Mouse (Mus musculus) MEL (cell line): ENCODE data around the gene Slc1a7. TPM values are rescaled to one million over a fixed set of nuclear protein-coding genes. Genes with fewer than 3 reads are reported as not detected.

Experiments
- DNase-seq: peaks from one replicate; pipeline ENCODE4 v3.0.0; 2011; ENCODE audit warnings: low read depth, low spot score
- H3K27ac ChIP-seq: 2 replicates; pipeline ENCODE4 v1.5.1; 2012; ENCODE audit warnings: low read depth, mild to moderate bottlenecking, control low read depth, low read length, moderate library complexity; ENCODE audit not compliant: control insufficient read depth
- H3K27me3 ChIP-seq, 2 experiments: fragments of 150-350 bp in 1 of 2; sonication (generic) in 1 of 2; 2 replicates each; pipeline ENCODE4 v1.6.1; 2012; ENCODE audit warnings: low read length in 2 of 2, mild to moderate bottlenecking in 2 of 2, improper control_type of control experiment in 1 of 2, moderate library complexity in 1 of 2; ENCODE audit not compliant: insufficient read depth in 2 of 2, control insufficient read depth in 1 of 2
- H3K36me3 ChIP-seq, 2 experiments: 2 replicates each; pipeline ENCODE4 v1.6.1; 2012 to 2014; ENCODE audit warnings: low read length in 2 of 2, improper control_type of control experiment in 1 of 2, inconsistent platforms in 1 of 2, mild to moderate bottlenecking in 1 of 2; ENCODE audit not compliant: insufficient read depth in 2 of 2, control insufficient read depth in 1 of 2
- H3K4me1 ChIP-seq, 2 experiments: fragments of 150-350 bp in 1 of 2; sonication (generic) in 1 of 2; 2 replicates each; pipeline ENCODE4 v1.6.1; 2012; ENCODE audit warnings: low read length in 2 of 2, improper control_type of control experiment in 1 of 2, mild to moderate bottlenecking in 1 of 2; ENCODE audit not compliant: insufficient read depth in 2 of 2, control insufficient read depth in 1 of 2
- H3K4me3 ChIP-seq, 2 experiments: fragments of 150-350 bp in 1 of 2; sonication (generic) in 1 of 2; 2 replicates each; pipeline ENCODE4 v1.5.1; 2012; ENCODE audit warnings: low read depth in 2 of 2, low read length in 2 of 2, mild to moderate bottlenecking in 2 of 2, moderate library complexity in 2 of 2, control low read depth in 1 of 2, improper control_type of control experiment in 1 of 2; ENCODE audit not compliant: control insufficient read depth in 1 of 2, insufficient read depth in 1 of 2
- H3K79me2 ChIP-seq: 2 replicates; pipeline ENCODE4 v1.6.1; 2012; ENCODE audit warnings: mild to moderate bottlenecking, low read length, moderate library complexity; ENCODE audit not compliant: control insufficient read depth, poor library complexity, insufficient read depth
- H3K9ac ChIP-seq: 2 replicates; pipeline ENCODE4 v1.6.1; 2012; ENCODE audit warnings: low read depth, mild to moderate bottlenecking, control low read depth, low read length, moderate library complexity; ENCODE audit not compliant: control insufficient read depth, poor library complexity, severe bottlenecking
- H3K9me3 ChIP-seq: fragments of 150-350 bp; sonication (generic); replicated peaks from 2 replicates; pipeline ENCODE4 v1.6.1; 2012; ENCODE audit warnings: mild to moderate bottlenecking, low read length, improper control_type of control experiment, moderate library complexity; ENCODE audit not compliant: insufficient read depth
- ELF1 ChIP-seq: IDR thresholded peaks from 2 replicates; pipeline ENCODE4 v1.6.1; 2014; ENCODE audit warnings: low read depth, mild to moderate bottlenecking, inconsistent platforms, low read length, improper control_type of control experiment, moderate library complexity
- EP300 ChIP-seq, 2 experiments: IDR thresholded peaks; 2 replicates each; pipeline ENCODE4 v1.6.1; 2011; ENCODE audit warnings: improper control_type of control experiment in 2 of 2, low read length in 2 of 2, low read depth in 1 of 2, mild to moderate bottlenecking in 1 of 2
- ETS1 ChIP-seq: IDR thresholded peaks from 2 replicates; pipeline ENCODE4 v1.6.1; 2012; ENCODE audit warnings: low read depth, mild to moderate bottlenecking, inconsistent platforms, low read length, improper control_type of control experiment, moderate library complexity
- GABPA ChIP-seq: IDR thresholded peaks from 2 replicates; pipeline ENCODE4 v1.6.1; 2012; ENCODE audit warnings: low read depth, mild to moderate bottlenecking, inconsistent platforms, low read length, improper control_type of control experiment, moderate library complexity
- GATA1 ChIP-seq: IDR thresholded peaks from 2 replicates; pipeline ENCODE4 v1.6.1; 2011; ENCODE audit warnings: low read depth, low read length, improper control_type of control experiment
- JUND ChIP-seq: IDR thresholded peaks from 2 replicates; pipeline ENCODE4 v1.6.1; 2011; ENCODE audit warnings: low read depth, mild to moderate bottlenecking, improper control_type of control experiment, low read length
- KAT2A ChIP-seq: conservative IDR thresholded peaks from 2 replicates; pipeline ENCODE4 v1.6.1; 2012; ENCODE audit warnings: low read depth, low read length, improper control_type of control experiment, inconsistent platforms
- MYC ChIP-seq: IDR thresholded peaks from 2 replicates; pipeline ENCODE4 v1.6.1; 2011; ENCODE audit warnings: low read depth, mild to moderate bottlenecking, low read length, improper control_type of control experiment, moderate library complexity
- POLR2AphosphoS5 ChIP-seq: IDR thresholded peaks from 2 replicates; pipeline ENCODE4 v1.6.1; 2012; ENCODE audit warnings: low read depth, borderline replicate concordance, mild to moderate bottlenecking, inconsistent platforms, low read length, moderate library complexity, mixed read lengths
- RCOR1 ChIP-seq: IDR thresholded peaks from 2 replicates; pipeline ENCODE4 v1.6.1; 2012; ENCODE audit warnings: low read depth, mild to moderate bottlenecking, inconsistent platforms, low read length, improper control_type of control experiment
- TAL1 ChIP-seq: IDR thresholded peaks from 2 replicates; pipeline ENCODE4 v1.6.1; 2012; ENCODE audit warnings: mild to moderate bottlenecking, inconsistent platforms, low read length, moderate library complexity, mixed read lengths
- UBTF ChIP-seq: IDR thresholded peaks from 2 replicates; pipeline ENCODE4 v1.6.1; 2012; ENCODE audit warnings: low read depth, mild to moderate bottlenecking, inconsistent platforms, low read length, improper control_type of control experiment, moderate library complexity, borderline replicate concordance; ENCODE audit not compliant: insufficient read depth
- USF1 ChIP-seq: IDR thresholded peaks from 2 replicates; pipeline ENCODE4 v1.6.1; 2014; ENCODE audit warnings: low read depth, mild to moderate bottlenecking, inconsistent platforms, low read length, improper control_type of control experiment, moderate library complexity
- ZC3H11A ChIP-seq: IDR thresholded peaks from 2 replicates; pipeline ENCODE4 v1.6.1; 2012; ENCODE audit warnings: low read depth, mild to moderate bottlenecking, inconsistent platforms, low read length, improper control_type of control experiment
- ZMIZ1 ChIP-seq: IDR thresholded peaks from 2 replicates; pipeline ENCODE4 v1.6.1; 2012; ENCODE audit warnings: low read depth, mild to moderate bottlenecking, inconsistent platforms, low read length, improper control_type of control experiment, moderate library complexity
- polyA plus RNA-seq, 2 experiments: library from polyadenylated mRNA; stranded (reverse) in 1 of 2; unstranded in 1 of 2; fragments of >175 nt in 1 of 2; fragments of >200 nt in 1 of 2; gene quantifications; 2 replicates each; pipeline versions ENCODE4 v1.2.1 to v1.2.4; 2012; ENCODE audit warnings: low replicate concordance in 2 of 2, low read depth in 1 of 2; ENCODE audit not compliant: insufficient read length in 2 of 2, insufficient read depth in 1 of 2, missing spikeins in 1 of 2
- total RNA-seq: library from RNA; depleted of rRNA; stranded (reverse); fragments of 300-350 nt; gene quantifications from 2 replicates; pipeline ENCODE4 v1.2.3, GENCODE M21; 2012

The Slc1a7 gene
- total and polyA plus RNA-seq, 3 experiments = 0.68 TPM; not detected in 2

DNA sequence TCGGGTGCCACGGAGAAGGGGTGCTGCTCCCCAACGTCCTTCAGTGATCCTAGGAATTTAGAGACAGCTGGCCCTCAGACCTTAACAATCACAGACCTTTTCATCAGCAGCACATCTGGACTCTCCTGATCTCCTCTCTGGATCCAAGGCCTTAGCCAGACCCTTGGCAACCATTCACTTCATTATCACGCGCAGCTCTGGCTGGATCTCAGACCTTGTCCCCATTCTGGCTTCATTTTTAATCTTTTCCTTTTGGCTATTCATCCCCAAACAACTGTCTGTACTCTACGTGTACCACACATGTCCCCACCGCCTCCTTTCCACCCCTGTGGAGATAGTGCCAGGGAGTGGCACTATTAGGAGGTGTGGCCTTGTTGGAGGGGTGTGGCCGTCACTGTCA, 34.9 kb upstream of the Slc1a7 start:
- Histone ChIP-seq H3K36me3 (peaks cover 0 to 5% of the 10 kb centered on the region in 2 experiments; a peak in 2 of 4 replicates), H3K27ac (no peak overlapping the region), H3K9me3 (no peaks in the 10 kb centered on the region), H3K79me2 (no peaks in the 10 kb centered on the region), H3K4me1 (peaks cover 2 to 12% of the 10 kb centered on the region in 2 experiments), H3K4me3 (no peak overlapping the region), H3K9ac (no peak overlapping the region), H3K27me3 (no peaks in the 10 kb centered on the region)
- no peak for DNase-seq
- TF ChIP-seq UBTF (no peak), USF1 (no peak), ETS1 (no peak), ELF1 (no peak), MYC (no peak), POLR2AphosphoS5 (no peak), RCOR1 (no peak), KAT2A (no peak), TAL1 (no peak), ZC3H11A (no peak), GABPA (no peak), EP300 (IDR thresholded peaks at IDR 0.05; ENCODE audit: low read depth in 1 of 2, low read length in 2 of 2) (no peak), JUND (no peak), ZMIZ1 (no peak)

DNA sequence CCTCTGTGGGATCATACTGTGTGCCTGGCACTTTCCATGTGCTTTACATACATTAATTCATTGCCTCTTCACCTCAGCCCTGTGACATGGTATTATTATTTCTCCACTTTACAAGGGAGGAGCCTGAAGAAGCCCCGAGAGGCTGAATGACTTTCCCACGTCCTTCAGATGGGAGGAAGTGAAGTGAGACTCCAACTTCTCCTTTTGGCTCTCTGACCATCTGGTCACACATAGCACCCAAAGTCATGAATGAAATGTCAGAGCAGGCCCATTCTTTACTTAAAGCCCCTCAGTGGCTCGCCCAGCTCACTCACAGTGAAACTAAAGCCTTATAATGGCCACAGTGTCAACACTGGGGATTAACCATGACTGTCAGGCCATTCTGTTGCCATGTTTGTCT, 32.9 kb upstream of the Slc1a7 start:
- Histone ChIP-seq H3K27me3 (no peaks in the 10 kb centered on the region; a peak in 1 of 4 replicates), H3K36me3 (no peaks in the 10 kb centered on the region; a peak in 1 of 4 replicates), H3K4me1 (peaks cover 0 to 6% of the 10 kb centered on the region in 2 experiments; a peak in 2 of 4 replicates), H3K79me2 (no peaks in the 10 kb centered on the region), H3K27ac (no peak overlapping the region), H3K9ac (no peak overlapping the region; the same call in 1 of the 2 replicates), H3K4me3 (no peak overlapping the region), H3K9me3 (no peaks in the 10 kb centered on the region)
- TF ChIP-seq ZMIZ1 (no peak), GATA1 (no peak), ETS1 (0 out of 2 replicates have a peak, but pooled peaks have one; percentile 15)
- peak; percentile 54 for DNase-seq
